Comparison of ENCODE assay signal across 14 mouse cellular contexts in the genomic region with DNA sequence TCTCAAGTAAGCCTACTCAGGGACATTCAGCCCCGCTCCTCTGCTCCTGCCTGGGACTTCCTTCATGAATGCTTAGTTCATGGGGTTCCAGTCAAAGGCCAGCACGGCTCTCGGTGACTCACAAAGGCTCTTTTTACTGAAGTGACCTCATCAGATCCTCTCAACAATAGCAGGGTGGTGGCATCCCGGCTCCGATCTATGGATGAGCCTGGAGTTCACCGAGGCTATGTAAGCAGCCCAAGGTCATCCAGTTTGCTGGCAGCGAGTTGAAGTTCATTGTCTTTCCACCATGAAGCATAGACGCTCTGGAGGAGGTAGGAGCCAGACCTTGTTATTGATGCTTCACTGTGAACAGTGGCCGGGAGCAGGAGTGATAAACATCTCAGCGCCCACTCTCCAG. TPM values are rescaled to one million over a fixed set of nuclear protein-coding genes. Genes with fewer than 3 reads are reported as not detected.
DNase-seq lines count a peak whose midpoint lies in the region; ATAC-seq and TF ChIP-seq lines count a peak whose summit lies in the region.
"Had no signal": no experiment of that assay in that cellular context is flagged by ENCODE, and none has a peak within 500 bp of the region (broad histone marks: within the 10 kb centered on the region; RNA-seq: fewer than 3 reads in every experiment).

No protein-coding gene starts in this region.

- WGBS in heart, embryonic 15.5 days, result 50% methylated on average over 10 of the region's 10 CpGs
- 61% methylated on average over 10 of the region's 10 CpGs for WGBS in liver, postnatal 0 days (ENCODE audit: insufficient replicate concordance)
- WGBS in liver, embryonic 11.5 days, result 64% methylated on average over 10 of the region's 10 CpGs

- no peaks in the 10 kb centered on the region for H3K36me3 ChIP-seq in heart, embryonic 15.5 days
- H3K36me3 ChIP-seq in liver, postnatal 0 days (replicated peaks; ENCODE audit: insufficient read depth, low read length), result no peaks in the 10 kb centered on the region
- no peaks in the 10 kb centered on the region for H3K36me3 ChIP-seq in liver, embryonic 11.5 days (ENCODE audit: control insufficient read depth, insufficient read depth, low read length)
- H3K36me3 ChIP-seq: intestine, embryonic 15.5 days; limb, embryonic 10.5 days had no signal

- peaks cover 18% of the 10 kb centered on the region for H3K4me1 ChIP-seq in heart, embryonic 15.5 days (replicated peaks)
- H3K4me1 ChIP-seq in liver, postnatal 0 days (ENCODE audit: insufficient read depth), result peaks cover 6% of the 10 kb centered on the region
- H3K4me1 ChIP-seq in liver, embryonic 11.5 days (replicated peaks; ENCODE audit: control insufficient read depth, insufficient read depth, low read length), result 0 out of 2 replicates have a peak, but pooled peaks cover 3% of the 10 kb centered on the region

- no peak for TF ChIP-seq EP300 in liver, postnatal 0 days (IDR thresholded peaks at IDR 0.05; ENCODE audit: low read depth)

- H3K4me3 ChIP-seq in heart, embryonic 15.5 days, result no peak overlapping the region
- no peak overlapping the region for H3K4me3 ChIP-seq in liver, postnatal 0 days (ENCODE audit: low read depth, low read length)
- H3K4me3 ChIP-seq in liver, embryonic 11.5 days (ENCODE audit: low read depth, low read length), result no peak overlapping the region
- H3K4me3 ChIP-seq: intestine, embryonic 15.5 days; limb, embryonic 10.5 days had no signal

- peak overlapping the region; percentile 13; the same call in 1 of the 2 replicates for H3K27ac ChIP-seq in heart, embryonic 15.5 days
- H3K27ac ChIP-seq in liver, postnatal 0 days (ENCODE audit: low read depth), result no peak overlapping the region
- H3K27ac ChIP-seq in liver, embryonic 11.5 days (ENCODE audit: low read depth, low read length), result no peak overlapping the region
- H3K27ac ChIP-seq: intestine, embryonic 15.5 days; limb, embryonic 10.5 days had no signal

- DNase-seq in adrenal gland, postnatal 14 days, result peak; percentile 26
- no peak for DNase-seq in adrenal gland, postnatal 25 days
- DNase-seq in heart, adult 9 months (ENCODE audit: low spot score in 2 of 2), result no peak
- no peak for DNase-seq in liver, postnatal 0 days
- DNase-seq in liver, embryonic 11.5 days (ENCODE audit: low spot score), result no peak
- peak; percentile 47 for DNase-seq in gonadal fat pad, adult 2 months (ENCODE audit: low read depth)
- no peak for DNase-seq in natural killer cell, adult 2 months (ENCODE audit: low spot score in 2 of 2)
- DNase-seq: cerebellum, postnatal 36 days; heart, postnatal 14 days; kidney, postnatal 14 days; thymus, adult 18-20 months had no signal

- TF ChIP-seq CTCF in liver, postnatal 0 days (IDR thresholded peaks at IDR 0.05; ENCODE audit: low read depth), result no peak

- H3K4me2 ChIP-seq in heart, embryonic 15.5 days, result no peak overlapping the region
- no peak overlapping the region for H3K4me2 ChIP-seq in liver, postnatal 0 days (ENCODE audit: low read depth, low read length)
- no peak overlapping the region for H3K4me2 ChIP-seq in liver, embryonic 11.5 days
- H3K4me2 ChIP-seq: intestine, embryonic 15.5 days had no signal

- H3K27me3 ChIP-seq in heart, embryonic 15.5 days, result 0 out of 2 replicates have a peak, but pooled peaks cover 3% of the 10 kb centered on the region
- 0 out of 2 replicates have a peak, but pooled peaks cover 6% of the 10 kb centered on the region for H3K27me3 ChIP-seq in liver, postnatal 0 days (ENCODE audit: insufficient read depth, low read length)
- no peaks in the 10 kb centered on the region for H3K27me3 ChIP-seq in liver, embryonic 11.5 days (replicated peaks; ENCODE audit: control insufficient read depth, insufficient read depth, low read length)
- H3K27me3 ChIP-seq: intestine, embryonic 15.5 days had no signal

- no peak for ATAC-seq in heart, embryonic 15.5 days (replicated peaks; ENCODE audit: insufficient number of reproducible peaks, insufficient read depth, low FRiP score, low read depth)
- 0 out of 2 replicates have a peak, but pooled peaks have one; percentile 26 for ATAC-seq in liver, postnatal 0 days
- no peak for ATAC-seq in liver, embryonic 11.5 days (replicated peaks; ENCODE audit: low FRiP score)
- ATAC-seq: intestine, embryonic 15.5 days had no signal

- no peaks in the 10 kb centered on the region for H3K9me3 ChIP-seq in heart, embryonic 15.5 days (replicated peaks)
- H3K9me3 ChIP-seq in liver, postnatal 0 days (ENCODE audit: low read length), result no peaks in the 10 kb centered on the region
- no peaks in the 10 kb centered on the region for H3K9me3 ChIP-seq in liver, embryonic 11.5 days (ENCODE audit: control insufficient read depth, low read length)
- H3K9me3 ChIP-seq: intestine, embryonic 15.5 days; limb, embryonic 10.5 days had no signal

- H3K9ac ChIP-seq in heart, embryonic 15.5 days, result no peak overlapping the region
- H3K9ac ChIP-seq in liver, postnatal 0 days (replicated peaks), result no peak overlapping the region
- no peak overlapping the region for H3K9ac ChIP-seq in liver, embryonic 11.5 days (ENCODE audit: low read depth, low read length)
- H3K9ac ChIP-seq: intestine, embryonic 15.5 days had no signal

RNA-seq across cellular contexts. Expression of gene Tnni1, which starts 3.6 kb away (rescaled TPM):
- total RNA-seq in adrenal gland, postnatal 14 days (2021), result 0.34 TPM in 1 of 2 replicates, not detected in the other
- not detected in 2 replicates for total RNA-seq in adrenal gland, postnatal 25 days (2021)
- 3,693 and 4,133 TPM in 2 replicates for polyA plus RNA-seq in heart, embryonic 15.5 days (2015; fragmentation: Nextera tagmentation; extraction: Ambion mirVana)
- 1.2 and 4.7 TPM in 2 replicates for polyA plus RNA-seq in liver, postnatal 0 days (2015; fragmentation: Nextera tagmentation; extraction: Ambion mirVana)
- polyA plus RNA-seq in liver, embryonic 11.5 days (2014; fragmentation: Nextera tagmentation; extraction: Ambion mirVana), result 42.1 and 58.2 TPM in 2 replicates
- 0.32 and 1.8 TPM in 2 replicates for polyA plus RNA-seq in gonadal fat pad, adult 2 months (2012; rRNA removed)

RNA-seq across cellular contexts. Expression of gene Phlda3, which starts 16.9 kb away (rescaled TPM):
- total RNA-seq in adrenal gland, postnatal 14 days (2021), result 44.9 and 49.5 TPM in 2 replicates
- total RNA-seq in adrenal gland, postnatal 25 days (2021), result 31.3 and 35.1 TPM in 2 replicates
- 70.5 and 85.0 TPM in 2 replicates for polyA plus RNA-seq in heart, embryonic 15.5 days (2015; fragmentation: Nextera tagmentation; extraction: Ambion mirVana)
- polyA plus RNA-seq in liver, postnatal 0 days (2015; fragmentation: Nextera tagmentation; extraction: Ambion mirVana), result 4.0 and 4.9 TPM in 2 replicates
- 22.5 and 22.8 TPM in 2 replicates for polyA plus RNA-seq in liver, embryonic 11.5 days (2014; fragmentation: Nextera tagmentation; extraction: Ambion mirVana)
- polyA plus RNA-seq in gonadal fat pad, adult 2 months (2012; rRNA removed), result 150 and 254 TPM in 2 replicates

RNA-seq across cellular contexts. Expression of gene Lad1, which starts 35.6 kb away (rescaled TPM):
- total RNA-seq in adrenal gland, postnatal 14 days (2021), result 0.45 TPM in 1 of 2 replicates, not detected in the other
- total RNA-seq in adrenal gland, postnatal 25 days (2021), result not detected in 2 replicates
- polyA plus RNA-seq in heart, embryonic 15.5 days (2015; fragmentation: Nextera tagmentation; extraction: Ambion mirVana), result 3.2 and 5.8 TPM in 2 replicates
- 0.42 and 0.77 TPM in 2 replicates for polyA plus RNA-seq in liver, postnatal 0 days (2015; fragmentation: Nextera tagmentation; extraction: Ambion mirVana)
- polyA plus RNA-seq in liver, embryonic 11.5 days (2014; fragmentation: Nextera tagmentation; extraction: Ambion mirVana), result 0.99 and 1.7 TPM in 2 replicates
- polyA plus RNA-seq in gonadal fat pad, adult 2 months (2012; rRNA removed), result 41.3 and 42.6 TPM in 2 replicates

RNA-seq across cellular contexts. Expression of gene Tnnt2, which starts 53.3 kb away (rescaled TPM):
- total RNA-seq in adrenal gland, postnatal 14 days (2021), result 1.3 and 2.6 TPM in 2 replicates
- 0.95 and 2.2 TPM in 2 replicates for total RNA-seq in adrenal gland, postnatal 25 days (2021)
- 7,410 and 9,283 TPM in 2 replicates for polyA plus RNA-seq in heart, embryonic 15.5 days (2015; fragmentation: Nextera tagmentation; extraction: Ambion mirVana)
- polyA plus RNA-seq in liver, postnatal 0 days (2015; fragmentation: Nextera tagmentation; extraction: Ambion mirVana), result 3.2 and 3.6 TPM in 2 replicates
- polyA plus RNA-seq in liver, embryonic 11.5 days (2014; fragmentation: Nextera tagmentation; extraction: Ambion mirVana), result 12.9 and 37.4 TPM in 2 replicates
- polyA plus RNA-seq in gonadal fat pad, adult 2 months (2012; rRNA removed), result 6.8 and 11.6 TPM in 2 replicates

Comparison
In these comparisons a context has a peak if more than half of its experiments do, and no peak if none do; other contexts are left out.
1. DNase-seq: peak in adrenal gland, postnatal 14 days (single experiment) and gonadal fat pad, adult 2 months (single experiment); none in adrenal gland, postnatal 25 days (single experiment), heart, adult 9 months (0 of 2), liver, postnatal 0 days (single experiment), liver, embryonic 11.5 days (single experiment) and natural killer cell, adult 2 months (0 of 2).
2. RNA of gene Tnni1, which starts 3.6 kb away (polyA plus RNA-seq): 3,693 to 4,133 TPM in heart, embryonic 15.5 days; 42.1 to 58.2 TPM in liver, embryonic 11.5 days, 0.32 to 1.8 TPM in gonadal fat pad, adult 2 months and 1.2 to 4.7 TPM in liver, postnatal 0 days; every median in the first group is over 10 times any median in the second.